Mouse (Mus musculus) megakaryocyte progenitor cell, adult 5-6 weeks (primary cell): ENCODE results near the gene 4930432M17Rik. TPM values are rescaled to one million over a fixed set of nuclear protein-coding genes. Genes with fewer than 3 reads are reported as not detected.

Source experiments
- ATAC-seq: replicated peaks from 2 replicates; pipeline ENCODE4 v1.8.0; 2016; ENCODE audit warnings: mild to moderate bottlenecking, moderate TSS enrichment, inconsistent platforms; ENCODE audit not compliant: poor library complexity
- total RNA-seq, 2 experiments: library from RNA; stranded (forward) in 1 of 2; stranded (reverse) in 1 of 2; fragments of 157-497, 149-512 nt in 1 of 2; fragments of 200-1000 nt in 1 of 2; gene quantifications; 2 replicates each; pipeline versions ENCODE4 v1.2.3 to v1.2.4; 2015 to 2017

4930432M17Rik gene
- total RNA-seq, 2 experiments from 2014 or later: not detected

DNA sequence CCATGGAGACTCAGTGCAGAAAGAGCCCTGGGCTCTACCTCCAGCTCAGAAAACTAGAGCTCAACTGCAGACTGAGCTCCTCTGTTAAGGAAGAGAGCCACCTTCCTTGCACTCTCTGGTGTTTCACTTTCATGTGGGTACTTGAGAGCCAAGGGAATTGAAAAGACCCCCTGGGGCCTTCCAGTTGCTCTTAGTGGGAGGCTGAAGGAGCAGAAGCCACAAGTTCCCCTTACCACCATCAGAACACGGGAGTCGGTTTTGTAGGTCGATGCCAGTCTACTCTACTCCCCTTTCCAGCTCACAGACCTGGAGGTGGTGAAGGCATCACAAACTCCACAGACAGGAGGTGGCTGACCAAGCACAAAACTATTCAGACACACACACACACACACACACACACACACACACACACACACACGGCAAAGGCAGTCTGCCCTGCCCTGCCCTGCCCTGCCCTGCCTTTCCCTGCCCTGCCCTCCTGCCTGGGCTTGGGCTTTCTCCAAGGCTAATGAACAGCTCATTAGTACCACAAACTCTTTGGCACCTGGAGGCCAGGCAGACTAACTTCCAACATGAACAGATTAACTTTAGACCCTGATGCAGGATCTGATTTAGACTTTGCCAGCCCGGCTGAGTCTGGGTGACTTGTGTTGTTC, 1.7 kb downstream of the 4930432M17Rik start:
- peak; percentile 70 for ATAC-seq

- ATAC-seq: no peak
Observed at GRCm38 (mm10) chr3:121678935-121679334, 8.4 kb downstream of the 4930432M17Rik start.

DNA sequence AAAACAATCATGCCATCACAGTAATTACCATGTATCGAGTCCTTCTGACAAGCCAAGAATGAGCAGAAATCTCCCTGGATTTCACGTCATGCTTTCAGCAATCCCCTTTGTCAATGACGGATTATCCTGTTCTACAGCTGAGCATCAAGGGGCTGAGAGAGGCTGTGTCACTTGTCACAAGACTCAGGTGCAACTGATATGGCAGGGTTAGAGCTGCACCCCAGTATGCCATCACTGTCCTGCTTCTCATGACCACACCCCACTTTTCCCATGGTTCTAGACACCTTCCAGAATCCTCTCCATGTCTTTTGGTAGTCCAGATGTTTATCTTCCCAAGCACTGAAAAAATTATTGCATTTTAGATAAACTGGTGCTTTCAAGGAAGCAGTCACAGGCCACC, 8.9 kb downstream of the 4930432M17Rik start:
- ATAC-seq: no peak

GRCm38 (mm10) chr3:121680187-121680586, 9.6 kb downstream of the 4930432M17Rik start:
- peak; percentile 57 for ATAC-seq

GRCm38 (mm10) chr3:121682439-121683411, 12.2 kb downstream of the 4930432M17Rik start:
- ATAC-seq: peak; percentile 60

DNA sequence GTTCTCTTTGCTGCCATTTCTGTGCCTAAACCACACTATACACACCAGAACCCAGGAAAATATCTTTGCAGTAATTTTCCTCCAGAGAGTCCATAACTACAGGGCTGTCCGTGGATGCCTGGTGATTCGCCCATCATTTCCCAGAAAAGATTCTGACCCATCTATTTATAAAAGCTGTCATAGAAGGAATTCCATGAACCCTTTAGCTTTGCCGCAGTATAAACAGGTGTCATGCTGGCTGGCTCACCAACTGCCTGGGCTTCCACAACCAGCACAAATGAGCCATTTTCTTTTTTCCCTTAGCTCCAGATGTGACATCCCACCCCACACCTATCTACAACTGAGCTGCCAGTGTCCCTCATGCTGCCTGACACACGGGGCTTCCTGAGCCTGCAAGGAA, 14.0 kb downstream of the 4930432M17Rik start:
- ATAC-seq: no peak

- ATAC-seq: no peak
Observed at GRCm38 (mm10) chr3:121684963-121685362, 14.4 kb downstream of the 4930432M17Rik start.

DNA sequence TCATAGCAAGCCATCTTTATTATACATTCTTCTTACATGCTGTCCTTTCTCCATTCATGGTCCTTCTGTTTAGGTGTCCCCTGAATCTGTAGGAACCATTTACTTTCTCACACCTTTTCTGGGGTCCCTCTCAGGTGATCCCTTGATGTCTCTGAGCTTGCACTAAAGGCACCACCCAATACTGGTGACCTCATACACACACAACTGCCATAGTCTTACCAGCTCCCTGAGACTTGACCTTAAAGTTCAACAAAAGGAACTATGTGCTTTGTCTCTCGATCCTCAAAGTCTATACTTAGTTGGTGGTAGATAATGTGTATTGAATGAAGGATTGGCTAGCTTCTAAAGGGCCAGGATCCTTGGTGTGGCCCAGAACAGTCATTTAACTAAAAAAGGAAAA, 15.4 kb downstream of the 4930432M17Rik start:
- ATAC-seq: no peak

GRCm38 (mm10) chr3:121686408-121686911, 15.9 kb downstream of the 4930432M17Rik start:
- ATAC-seq: no peak

DNA sequence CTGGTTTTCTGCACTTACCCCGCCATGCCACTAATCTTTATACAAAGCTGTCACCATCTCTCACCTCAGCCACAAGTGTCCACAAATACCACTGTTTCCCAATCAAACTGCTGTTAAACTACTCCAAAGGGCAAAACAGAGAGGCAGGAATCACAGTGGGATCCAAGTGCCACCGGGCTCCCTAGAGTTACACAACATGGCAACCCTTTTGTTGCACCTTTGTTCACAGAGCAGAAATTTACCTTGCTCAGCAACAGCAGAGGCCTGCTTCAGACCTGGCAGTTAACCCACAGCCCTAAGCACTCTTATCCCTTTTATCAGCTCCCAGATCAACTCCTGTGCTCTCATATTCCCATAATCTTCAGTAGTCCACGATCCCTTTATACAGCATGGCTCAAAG, 17.2 kb downstream of the 4930432M17Rik start:
- no peak for ATAC-seq

- ATAC-seq: no peak
Observed at GRCm38 (mm10) chr3:121689029-121689428, 18.5 kb downstream of the 4930432M17Rik start.

DNA sequence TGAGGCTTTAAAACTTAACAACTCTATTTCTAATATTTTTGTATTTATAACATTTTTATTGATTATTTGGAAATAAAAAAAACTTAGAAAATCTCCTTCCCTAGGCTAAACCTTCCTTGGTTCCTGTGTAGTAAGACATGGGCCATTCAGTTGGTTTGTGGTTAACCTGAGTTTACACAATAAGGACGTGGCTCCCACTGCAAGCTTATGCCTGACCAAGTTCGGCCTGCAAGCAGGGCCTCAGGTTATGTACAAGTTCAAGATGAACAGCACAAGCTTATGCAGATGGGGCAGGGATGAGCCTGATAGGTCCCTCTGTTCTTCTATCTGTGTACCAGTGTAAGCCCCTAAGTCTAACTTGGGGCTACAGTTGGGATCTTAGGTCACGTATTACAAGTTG, 19.1 kb downstream of the 4930432M17Rik start:
- ATAC-seq: peak; percentile 65

DNA sequence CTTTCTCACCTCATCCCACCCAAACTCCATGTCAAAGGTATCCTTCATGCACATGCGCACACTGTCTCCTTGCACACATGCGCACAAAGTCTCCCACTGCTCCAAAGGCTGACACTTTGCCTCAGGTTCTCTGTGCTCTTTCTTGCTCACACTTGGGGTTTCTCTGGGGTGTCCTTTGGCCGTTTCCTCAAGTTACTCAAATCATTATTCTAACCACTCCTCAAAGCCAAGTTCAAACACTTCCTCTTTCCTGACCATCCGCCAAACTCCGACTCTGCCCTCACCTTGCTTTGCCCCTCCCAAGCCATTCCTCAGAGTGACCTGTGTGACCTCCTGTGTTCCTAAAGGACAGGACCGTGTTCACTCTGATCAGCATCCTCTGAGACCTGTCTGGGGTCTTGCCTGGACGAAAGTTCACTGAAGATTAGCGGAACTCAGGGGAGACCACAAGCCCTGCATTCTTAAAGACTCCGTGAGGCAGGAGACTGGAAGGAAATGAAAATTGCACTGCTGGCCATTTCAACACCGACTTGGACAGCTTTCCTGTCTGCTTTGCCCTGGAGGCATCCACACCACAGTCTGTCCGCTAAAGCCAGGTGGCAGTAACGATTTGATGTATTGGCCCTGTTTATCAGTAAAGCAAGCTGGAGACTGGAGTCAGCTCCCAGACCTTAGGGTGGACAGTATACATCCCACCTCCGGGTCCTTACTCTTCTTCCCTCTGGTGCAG, 22.6 kb downstream of the 4930432M17Rik start:
- peak; percentile 70 for ATAC-seq

GRCm38 (mm10) chr3:121693746-121694145, 23.2 kb downstream of the 4930432M17Rik start:
- ATAC-seq: no peak

- ATAC-seq: peak; percentile 44
Observed at GRCm38 (mm10) chr3:121697169-121697568, 26.6 kb downstream of the 4930432M17Rik start.

GRCm38 (mm10) chr3:121699401-121699800, 28.8 kb downstream of the 4930432M17Rik start:
- no peak for ATAC-seq

DNA sequence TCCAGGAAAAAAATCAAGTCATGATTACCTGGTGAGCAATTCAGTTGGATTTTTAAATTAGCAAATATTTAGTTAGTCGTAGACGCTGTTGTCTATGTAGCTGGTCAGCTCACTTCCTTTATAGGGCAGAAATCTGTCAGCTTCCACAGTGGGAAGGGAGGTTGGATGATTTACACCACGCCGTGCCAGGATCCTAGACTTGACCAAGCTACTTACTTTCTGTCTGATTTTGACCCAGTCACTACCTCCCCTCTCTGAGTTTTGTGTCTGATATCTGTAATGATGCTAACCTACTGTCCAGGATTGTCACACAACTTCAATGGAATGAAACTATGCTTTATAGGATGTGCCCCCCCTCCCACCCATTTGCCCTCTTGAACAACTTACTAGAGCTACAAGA, 29.3 kb downstream of the 4930432M17Rik start:
- ATAC-seq: no peak

DNA sequence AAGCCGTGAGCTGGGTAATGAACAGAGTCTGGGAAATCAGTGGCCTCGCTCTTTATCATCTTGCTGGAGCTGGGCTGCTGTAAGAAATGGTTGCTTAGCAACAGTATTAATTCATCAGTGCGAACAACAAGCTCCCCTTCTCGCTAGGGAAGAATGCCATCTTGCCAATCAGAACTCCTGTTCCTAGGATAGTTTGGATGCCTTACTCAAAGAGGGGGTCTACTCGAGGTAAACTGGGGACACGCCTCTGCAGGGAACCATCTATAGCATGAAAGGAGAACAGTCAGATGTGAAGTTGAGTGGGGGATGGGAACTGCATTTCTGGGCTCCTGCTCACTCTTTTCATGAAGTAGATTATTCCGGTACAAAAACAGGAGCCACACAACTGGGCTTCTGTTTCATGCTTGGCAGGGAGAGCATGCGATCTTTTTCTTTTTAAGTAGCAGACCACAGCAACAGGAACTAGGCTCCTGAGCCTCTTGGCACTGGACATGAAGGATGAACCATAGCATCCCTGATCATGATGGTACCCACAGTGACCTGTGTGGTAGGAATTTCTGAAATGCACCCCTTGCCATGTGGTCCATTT, 29.9 kb downstream of the 4930432M17Rik start:
- no peak for ATAC-seq

- ATAC-seq: peak; percentile 91
Observed at GRCm38 (mm10) chr3:121703155-121703879, 32.8 kb downstream of the 4930432M17Rik start.

DNA sequence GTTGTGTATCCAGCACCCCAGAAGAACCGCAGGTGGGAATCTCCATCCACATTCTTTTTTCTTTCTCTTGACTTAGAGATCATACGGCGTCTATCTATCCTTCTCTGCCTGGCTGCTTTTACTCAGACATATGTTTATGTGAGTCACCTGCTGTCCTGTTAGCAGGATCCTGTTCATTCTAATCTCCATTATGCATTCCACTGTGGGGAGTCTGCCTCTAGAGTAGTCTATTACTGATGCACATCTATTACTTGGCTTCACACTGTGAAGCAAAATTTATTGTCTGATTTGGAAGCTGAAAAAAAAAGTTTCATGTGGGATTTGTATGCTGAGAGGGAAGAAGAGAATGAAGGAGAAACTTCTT, 33.3 kb downstream of the 4930432M17Rik start:
- ATAC-seq: no peak
